Mouse (Mus musculus): ENCODE results near the gene Cacna2d4. TPM values are rescaled to one million over a fixed set of nuclear protein-coding genes. Genes with fewer than 3 reads are reported as not detected.

Gene Cacna2d4
- polyA plus RNA-seq, 1 experiment from 2014 or later: 0.05 TPM

- in situ Hi-C loops (cut with MboI; ENCODE audit: low pct_unique_long_range_greater_than_20kb): no loop called here
- no peaks in the 10 kb centered on the region for H3K27me3 ChIP-seq
- TF ChIP-seq CTCF (IDR thresholded peaks at IDR 0.05): no peak
- POLR2A ChIA-PET: no interaction called here
- ATAC-seq: peak; percentile 50
- CTCF ChIA-PET: no interaction called here
- no peak for DNase-seq (ENCODE audit: low read depth, low spot score)
Measured at GRCm38 (mm10) chr6:119387801-119388649, 151.7 kb downstream of the Cacna2d4 start.

GRCm38 (mm10) chr6:119388650-119389012 is 152.3 kb downstream of the Cacna2d4 start:
- TF ChIP-seq CTCF (IDR thresholded peaks at IDR 0.05): no peak
- peak; percentile 85 for ATAC-seq
- ChIA-PET POLR2A (no interaction called here), CTCF (no interaction called here)
- peak; percentile 70 for DNase-seq (ENCODE audit: low read depth, low spot score)
- in situ Hi-C loops (cut with MboI; ENCODE audit: low pct_unique_long_range_greater_than_20kb): no loop called here
- no peaks in the 10 kb centered on the region for H3K27me3 ChIP-seq

GRCm38 (mm10) chr6:119389089-119389488 is 152.8 kb downstream of the Cacna2d4 start:
- ChIA-PET CTCF (interaction anchor here (0.9 kb wide), 1 partner anchor 169 kb away, joined by 3 read pairs; no protein-coding TSS in a partner anchor), POLR2A (interaction anchor here (0.6 to 0.8 kb wide), 2 partner anchors 20 to 22 kb away, joined by 3 to 8 read pairs; no protein-coding TSS in a partner anchor)
- DNase-seq (ENCODE audit: low read depth, low spot score) (no peak), ATAC-seq (no peak)
- H3K27me3 ChIP-seq: no peaks in the 10 kb centered on the region
- in situ Hi-C loops (cut with MboI; ENCODE audit: low pct_unique_long_range_greater_than_20kb): no loop called here
- no peak for TF ChIP-seq CTCF (IDR thresholded peaks at IDR 0.05)

GRCm38 (mm10) chr6:119390728-119391127 is 154.4 kb downstream of the Cacna2d4 start:
- ChIA-PET CTCF (no interaction called here), POLR2A (no interaction called here)
- no peak for TF ChIP-seq CTCF (IDR thresholded peaks at IDR 0.05)
- in situ Hi-C loops (cut with MboI; ENCODE audit: low pct_unique_long_range_greater_than_20kb): no loop called here
- DNase-seq (ENCODE audit: low read depth, low spot score): no peak
- no peak for ATAC-seq
- no peaks in the 10 kb centered on the region for H3K27me3 ChIP-seq

- POLR2A ChIA-PET: no interaction called here
- ATAC-seq (peak; percentile 70), DNase-seq (ENCODE audit: low read depth, low spot score) (peak; percentile 54)
- H3K27me3 ChIP-seq: no peaks in the 10 kb centered on the region
- TF ChIP-seq CTCF (IDR thresholded peaks at IDR 0.05): no peak
- in situ Hi-C loops (cut with MboI; ENCODE audit: low pct_unique_long_range_greater_than_20kb): no loop called here
- CTCF ChIA-PET: interaction anchor here (1.1 kb wide), 1 partner anchor 9 kb away, joined by 4 read pairs; no protein-coding TSS in a partner anchor
Measured at GRCm38 (mm10) chr6:119392836-119393235, 156.5 kb downstream of the Cacna2d4 start.

GRCm38 (mm10) chr6:119395421-119396308 is 159.3 kb downstream of the Cacna2d4 start:
- H3K27me3 ChIP-seq: peaks cover 6% of the 10 kb centered on the region
- ChIA-PET CTCF (no interaction called here), POLR2A (no interaction called here)
- TF ChIP-seq CTCF (IDR thresholded peaks at IDR 0.05): no peak
- ATAC-seq (no peak), DNase-seq (ENCODE audit: low read depth, low spot score) (no peak)
- in situ Hi-C loops (cut with MboI; ENCODE audit: low pct_unique_long_range_greater_than_20kb): no loop called here

- peaks cover 11% of the 10 kb centered on the region for H3K27me3 ChIP-seq
- in situ Hi-C loops (cut with MboI; ENCODE audit: low pct_unique_long_range_greater_than_20kb): no loop called here
- ATAC-seq (peak; percentile 60), DNase-seq (ENCODE audit: low read depth, low spot score) (peak; percentile 59)
- CTCF ChIA-PET: interaction anchor here (1.0 to 1.4 kb wide), 2 partner anchors 12 to 48 kb away, joined by 3 read pairs; no protein-coding TSS in a partner anchor
- no peak for TF ChIP-seq CTCF (IDR thresholded peaks at IDR 0.05)
- POLR2A ChIA-PET: no interaction called here
Measured at GRCm38 (mm10) chr6:119396309-119396634, 159.9 kb downstream of the Cacna2d4 start.

- ATAC-seq: no peak
- no peak for TF ChIP-seq CTCF (IDR thresholded peaks at IDR 0.05)
- no peak for DNase-seq (ENCODE audit: low read depth, low spot score)
- H3K27me3 ChIP-seq: peaks cover 26% of the 10 kb centered on the region
- POLR2A ChIA-PET: no interaction called here
- CTCF ChIA-PET: no interaction called here
- in situ Hi-C loops (cut with MboI; ENCODE audit: low pct_unique_long_range_greater_than_20kb): no loop called here
Measured at GRCm38 (mm10) chr6:119399371-119399770, 163.0 kb downstream of the Cacna2d4 start.

GRCm38 (mm10) chr6:119400649-119401048 is 164.3 kb downstream of the Cacna2d4 start:
- POLR2A ChIA-PET: no interaction called here
- in situ Hi-C loops (cut with MboI; ENCODE audit: low pct_unique_long_range_greater_than_20kb): no loop called here
- DNase-seq (ENCODE audit: low read depth, low spot score): no peak

GRCm38 (mm10) chr6:119401545-119402304 is 165.4 kb downstream of the Cacna2d4 start:
- POLR2A ChIA-PET: no interaction called here
- in situ Hi-C loops (cut with MboI; ENCODE audit: low pct_unique_long_range_greater_than_20kb): no loop called here
- ATAC-seq: no peak
- CTCF ChIA-PET: interaction anchor here (0.8 kb wide), 1 partner anchor 8 kb away, joined by 3 read pairs; no protein-coding TSS in a partner anchor
- no peak for TF ChIP-seq CTCF (IDR thresholded peaks at IDR 0.05)
- DNase-seq (ENCODE audit: low read depth, low spot score): no peak
- peaks cover 41% of the 10 kb centered on the region for H3K27me3 ChIP-seq

More at GRCm38 (mm10) chr6:119400649-119401048, 164.3 kb downstream of the Cacna2d4 start:
- TF ChIP-seq CTCF (IDR thresholded peaks at IDR 0.05): no peak
- CTCF ChIA-PET: interaction anchor here (0.8 kb wide), 1 partner anchor 9 kb away, joined by 3 read pairs; no protein-coding TSS in a partner anchor
- peaks cover 38% of the 10 kb centered on the region for H3K27me3 ChIP-seq
- no peak for ATAC-seq

Other genes starting within 250 kb of the Cacna2d4 start
- gene Dcp1b, start 61.3 kb upstream of the Cacna2d4 start, polyA plus RNA-seq (2021): 8.5 TPM
- gene Cacna1c, start 40.1 kb upstream of the Cacna2d4 start, polyA plus RNA-seq (2021): 2.1 TPM
- 1.1 TPM for gene Lrtm2, start 94.2 kb downstream of the Cacna2d4 start, polyA plus RNA-seq (2021)
- 50.0 TPM for gene Adipor2, start 181.2 kb downstream of the Cacna2d4 start, polyA plus RNA-seq (2021)
- 29.5 TPM for gene Fbxl14, start 243.1 kb downstream of the Cacna2d4 start, polyA plus RNA-seq (2021)

Measured in Patski (cell line).